Mouse (Mus musculus): ENCODE results near the gene Eif4g3. TPM values are rescaled to one million over a fixed set of nuclear protein-coding genes. Genes with fewer than 3 reads are reported as not detected.

The Eif4g3 gene
- total and polyA plus RNA-seq, 3 experiments = 22.8 to 63.7 TPM; not detected in 1

DNA sequence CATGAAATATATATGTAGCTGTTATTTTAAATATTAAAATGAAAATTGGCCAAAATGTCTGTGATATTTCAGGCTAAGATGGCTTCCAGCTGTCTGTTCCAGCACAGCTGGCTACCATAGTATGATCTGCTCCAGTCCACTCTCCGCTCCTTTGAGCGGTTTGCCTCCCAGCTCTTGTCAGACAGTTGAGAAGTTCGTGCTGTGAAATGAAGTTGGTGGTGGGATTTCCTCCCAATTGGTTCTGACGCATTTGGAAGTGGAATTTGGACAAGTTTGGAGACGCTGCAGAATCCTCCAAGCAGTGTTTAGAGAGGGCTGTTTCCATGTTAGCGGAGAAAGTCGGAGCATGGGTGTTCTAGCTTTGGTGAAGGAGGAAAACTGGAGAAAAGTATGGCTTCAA is 148.5 kb downstream of the Eif4g3 start:
- Histone ChIP-seq H3K9ac (ENCODE audit: control insufficient read depth, low read depth, low read length, poor library complexity, severe bottlenecking) (no peak overlapping the region), H3K36me3 (ENCODE audit: control insufficient read depth in 1 of 2, insufficient read depth in 2 of 2, low read length in 2 of 2) (peaks cover 0 to 7% of the 10 kb centered on the region in 2 experiments; a peak in 1 of 4 replicates), H3K4me1 (ENCODE audit: control insufficient read depth in 1 of 2, insufficient read depth in 2 of 2, low read length in 2 of 2) (no peaks in the 10 kb centered on the region), H3K9me3 (replicated peaks; ENCODE audit: insufficient read depth, low read length) (no peaks in the 10 kb centered on the region), H3K27me3 (ENCODE audit: control insufficient read depth in 1 of 2, insufficient read depth in 2 of 2, low read length in 2 of 2) (no peaks in the 10 kb centered on the region), H3K27ac (ENCODE audit: control insufficient read depth, low read depth, low read length) (no peak overlapping the region), H3K79me2 (ENCODE audit: control insufficient read depth, insufficient read depth, low read length, poor library complexity) (no peaks in the 10 kb centered on the region), H3K4me3 (ENCODE audit: control insufficient read depth in 1 of 2, insufficient read depth in 1 of 2, low read depth in 2 of 2, low read length in 2 of 2) (no peak overlapping the region)
- no peak for TF ChIP-seq CHD2 (IDR thresholded peaks at IDR 0.05; ENCODE audit: low read length)
- no peak for TF ChIP-seq SIN3A (IDR thresholded peaks at IDR 0.05; ENCODE audit: low read length)
- TF ChIP-seq MYC (IDR thresholded peaks at IDR 0.05; ENCODE audit: low read depth, low read length) = no peak
- TF ChIP-seq UBTF (IDR thresholded peaks at IDR 0.05; ENCODE audit: borderline replicate concordance, insufficient read depth, low read depth, low read length) = no peak
- no peak for TF ChIP-seq CTCF (IDR thresholded peaks at IDR 0.05 in 2 of 3, conservative IDR thresholded peaks at IDR 0.05 in 1 of 3; ENCODE audit: control insufficient read depth in 1 of 3, insufficient read depth in 1 of 3, low read depth in 2 of 3, low read length in 3 of 3, poor library complexity in 1 of 3, severe bottlenecking in 1 of 3)
- TF ChIP-seq MYB (IDR thresholded peaks at IDR 0.05; ENCODE audit: low read depth, low read length) = no peak
- TF ChIP-seq USF2 (IDR thresholded peaks at IDR 0.05; ENCODE audit: borderline replicate concordance in 1 of 2, insufficient read depth in 1 of 2, low read depth in 1 of 2, low read length in 2 of 2) = no peak
- TF ChIP-seq MAFK (IDR thresholded peaks at IDR 0.05; ENCODE audit: borderline replicate concordance, low read depth, low read length) = no peak
- no peak for TF ChIP-seq POLR2A (IDR thresholded peaks at IDR 0.05; ENCODE audit: control insufficient read depth in 1 of 2, insufficient read depth in 1 of 2, low read depth in 1 of 2, low read length in 2 of 2, poor library complexity in 1 of 2)
- no peak for TF ChIP-seq EP300 (IDR thresholded peaks at IDR 0.05; ENCODE audit: low read depth in 1 of 2, low read length in 2 of 2)
- TF ChIP-seq ZKSCAN1 (IDR thresholded peaks at IDR 0.05; ENCODE audit: low read depth, low read length) = no peak
- no peak for TF ChIP-seq CHD1 (IDR thresholded peaks at IDR 0.05; ENCODE audit: low read depth, low read length)
- no peak for TF ChIP-seq NRF1 (IDR thresholded peaks at IDR 0.05; ENCODE audit: insufficient read depth, low read depth, low read length, poor library complexity, severe bottlenecking)
- no peak for TF ChIP-seq NELFE (IDR thresholded peaks at IDR 0.05; ENCODE audit: low read depth, low read length)
- TF ChIP-seq BHLHE40 (IDR thresholded peaks at IDR 0.05; ENCODE audit: borderline replicate concordance, low read depth, low read length) = no peak
- DNase-seq (ENCODE audit: low read depth, low spot score) = no peak

GRCm38 (mm10) chr4:138147176-138147575 is 154.4 kb downstream of the Eif4g3 start:
- TF ChIP-seq UBTF (IDR thresholded peaks at IDR 0.05; ENCODE audit: borderline replicate concordance, insufficient read depth, low read depth, low read length) (no peak), HCFC1 (IDR thresholded peaks at IDR 0.05; ENCODE audit: low read depth, low read length) (no peak), ZKSCAN1 (IDR thresholded peaks at IDR 0.05; ENCODE audit: low read depth, low read length) (no peak), CHD1 (IDR thresholded peaks at IDR 0.05; ENCODE audit: low read depth, low read length) (no peak), KAT2A (conservative IDR thresholded peaks at IDR 0.05; ENCODE audit: low read depth, low read length) (no peak), POLR2AphosphoS5 (IDR thresholded peaks at IDR 0.05; ENCODE audit: borderline replicate concordance, low read depth, low read length) (no peak)
- Histone ChIP-seq H3K79me2 (ENCODE audit: control insufficient read depth, insufficient read depth, low read length, poor library complexity) (no peaks in the 10 kb centered on the region), H3K36me3 (ENCODE audit: control insufficient read depth in 1 of 2, insufficient read depth in 2 of 2, low read length in 2 of 2) (peaks cover 0 to 2% of the 10 kb centered on the region in 2 experiments; a peak in 2 of 4 replicates), H3K4me1 (ENCODE audit: control insufficient read depth in 1 of 2, insufficient read depth in 2 of 2, low read length in 2 of 2) (no peaks in the 10 kb centered on the region), H3K27ac (ENCODE audit: control insufficient read depth, low read depth, low read length) (no peak overlapping the region), H3K9me3 (replicated peaks; ENCODE audit: insufficient read depth, low read length) (no peaks in the 10 kb centered on the region), H3K4me3 (ENCODE audit: control insufficient read depth in 1 of 2, insufficient read depth in 1 of 2, low read depth in 2 of 2, low read length in 2 of 2) (no peak overlapping the region), H3K9ac (ENCODE audit: control insufficient read depth, low read depth, low read length, poor library complexity, severe bottlenecking) (no peak overlapping the region), H3K27me3 (ENCODE audit: control insufficient read depth in 1 of 2, insufficient read depth in 2 of 2, low read length in 2 of 2) (no peaks in the 10 kb centered on the region)
- no peak for DNase-seq (ENCODE audit: low read depth, low spot score)
